Mouse (Mus musculus): ENCODE results near the gene Ralgapa2. TPM values are rescaled to one million over a fixed set of nuclear protein-coding genes. Genes with fewer than 3 reads are reported as not detected.

Gene Ralgapa2
- polyA plus RNA-seq, 1 experiment from 2014 or later = 10.6 TPM

DNA sequence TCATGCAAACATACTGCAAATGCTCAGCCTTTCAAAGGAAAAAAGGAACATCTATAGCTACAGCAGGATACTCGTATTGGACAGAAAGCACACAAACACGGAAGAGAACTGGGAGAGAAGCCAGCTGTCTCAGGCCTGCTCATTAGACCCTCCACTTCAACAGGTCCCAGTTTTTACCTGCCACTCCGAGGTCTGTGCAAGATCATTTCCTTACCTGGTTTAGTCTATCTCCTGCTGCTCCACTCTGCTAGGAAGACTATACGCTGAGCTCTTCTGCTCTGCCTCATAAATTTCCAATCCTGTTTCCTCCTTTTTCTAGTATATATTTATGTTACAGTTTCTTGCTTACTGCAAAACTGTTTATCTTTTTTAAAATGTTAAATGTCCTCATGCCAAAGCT is 70.4 kb downstream of the Ralgapa2 start:
- no peak for ATAC-seq (replicated peaks; ENCODE audit: insufficient number of reproducible peaks, low FRiP score, low TSS enrichment)
- Histone ChIP-seq H3K4me1 (ENCODE audit: control insufficient read depth, insufficient read depth, low read length) (no peaks in the 10 kb centered on the region), H3K27ac (ENCODE audit: low read depth, low read length) (no peak overlapping the region), H3K4me3 (ENCODE audit: low read depth, low read length) (no peak overlapping the region), H3K27me3 (ENCODE audit: control insufficient read depth, insufficient read depth, low read length) (no peaks in the 10 kb centered on the region), H3K36me3 (ENCODE audit: control insufficient read depth, insufficient read depth, low read length) (peaks cover 4% of the 10 kb centered on the region; the same call in 1 of the 2 replicates), H3K4me2 (no peak overlapping the region), H3K9ac (ENCODE audit: low read depth, low read length) (no peak overlapping the region), H3K9me3 (replicated peaks; ENCODE audit: control insufficient read depth, low read length) (no peaks in the 10 kb centered on the region)
- 80% methylated on average over 4 of the region's 4 CpGs for WGBS (ENCODE audit: insufficient replicate concordance)

DNA sequence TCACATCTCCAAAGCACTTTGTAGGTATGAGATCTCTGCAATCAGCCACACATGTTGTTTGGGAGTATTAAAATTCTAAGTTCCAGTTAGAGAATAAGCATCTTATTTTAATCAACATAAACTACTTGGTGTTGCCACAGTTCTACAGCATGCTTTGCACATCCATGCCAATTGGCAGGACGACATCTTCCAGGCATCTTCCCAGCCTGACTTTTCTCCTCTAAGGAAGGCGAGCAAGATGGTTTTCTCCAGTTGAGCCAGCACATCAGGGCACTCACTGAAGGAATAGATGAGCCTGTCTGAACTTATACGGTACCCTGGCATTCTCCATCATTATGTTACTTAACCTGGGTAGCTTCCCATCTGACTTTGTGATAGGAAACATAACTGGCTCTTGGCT is 83.4 kb downstream of the Ralgapa2 start:
- Histone ChIP-seq H3K9me3 (replicated peaks; ENCODE audit: control insufficient read depth, low read length) (no peaks in the 10 kb centered on the region), H3K4me2 (no peak overlapping the region), H3K27me3 (ENCODE audit: control insufficient read depth, insufficient read depth, low read length) (no peaks in the 10 kb centered on the region), H3K9ac (ENCODE audit: low read depth, low read length) (no peak overlapping the region), H3K27ac (ENCODE audit: low read depth, low read length) (no peak overlapping the region), H3K4me1 (ENCODE audit: control insufficient read depth, insufficient read depth, low read length) (no peaks in the 10 kb centered on the region), H3K36me3 (ENCODE audit: control insufficient read depth, insufficient read depth, low read length) (no peaks in the 10 kb centered on the region), H3K4me3 (ENCODE audit: low read depth, low read length) (no peak overlapping the region)
- 94% methylated on average over 3 of the region's 3 CpGs for WGBS (ENCODE audit: insufficient replicate concordance)
- no peak for ATAC-seq (replicated peaks; ENCODE audit: insufficient number of reproducible peaks, low FRiP score, low TSS enrichment)

DNA sequence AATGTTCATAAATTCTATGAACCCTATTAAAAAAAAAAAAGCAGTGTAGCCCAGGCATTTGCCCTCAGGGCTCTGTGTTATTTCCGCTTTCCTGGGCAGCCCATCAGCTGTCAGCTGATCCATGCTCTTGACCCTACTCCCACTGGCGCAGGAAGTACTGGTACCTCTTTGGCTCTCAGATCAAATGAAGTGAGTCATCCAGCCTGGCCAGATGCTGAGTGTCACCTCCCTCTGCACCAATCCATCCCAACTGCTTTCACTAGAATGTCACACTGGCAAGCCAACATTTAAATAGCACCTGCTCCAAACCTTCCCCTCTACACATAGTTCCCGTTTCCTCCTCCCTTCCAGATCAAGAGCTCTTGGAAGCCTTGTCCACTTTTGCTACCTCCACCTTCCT is 84.8 kb downstream of the Ralgapa2 start:
- no peak overlapping the region for H3K27ac ChIP-seq (ENCODE audit: low read depth, low read length)
- 80% methylated on average over 3 of the region's 3 CpGs for WGBS (ENCODE audit: insufficient replicate concordance)
- H3K9ac ChIP-seq (ENCODE audit: low read depth, low read length) = no peak overlapping the region
- no peaks in the 10 kb centered on the region for H3K9me3 ChIP-seq (replicated peaks; ENCODE audit: control insufficient read depth, low read length)
- H3K27me3 ChIP-seq (ENCODE audit: control insufficient read depth, insufficient read depth, low read length) = no peaks in the 10 kb centered on the region
- H3K4me2 ChIP-seq = no peak overlapping the region
- H3K36me3 ChIP-seq (ENCODE audit: control insufficient read depth, insufficient read depth, low read length) = no peaks in the 10 kb centered on the region
- no peaks in the 10 kb centered on the region for H3K4me1 ChIP-seq (ENCODE audit: control insufficient read depth, insufficient read depth, low read length)
- no peak for ATAC-seq (replicated peaks; ENCODE audit: insufficient number of reproducible peaks, low FRiP score, low TSS enrichment)
- no peak overlapping the region for H3K4me3 ChIP-seq (ENCODE audit: low read depth, low read length)

DNA sequence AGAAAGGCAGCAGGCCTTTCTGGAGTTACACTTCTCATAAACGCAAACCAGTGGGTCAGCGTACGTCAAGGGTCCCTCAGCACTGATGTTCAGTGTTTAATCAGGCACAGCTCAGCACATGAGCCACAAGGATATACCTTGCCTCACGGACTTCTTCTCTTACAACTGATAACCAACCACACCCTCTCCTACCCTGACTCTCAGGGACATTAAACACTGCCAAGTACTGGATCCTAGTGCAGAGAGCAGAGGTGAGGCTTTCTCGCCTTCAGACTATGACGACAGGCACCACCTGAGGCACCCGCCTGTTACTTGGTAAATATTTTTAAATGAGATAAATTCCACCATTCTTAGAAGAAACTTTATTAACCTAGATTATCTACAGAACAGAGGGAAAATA is 85.8 kb downstream of the Ralgapa2 start:
- no peaks in the 10 kb centered on the region for H3K27me3 ChIP-seq (ENCODE audit: control insufficient read depth, insufficient read depth, low read length)
- H3K27ac ChIP-seq (ENCODE audit: low read depth, low read length) = no peak overlapping the region
- H3K9ac ChIP-seq (ENCODE audit: low read depth, low read length) = no peak overlapping the region
- H3K4me2 ChIP-seq = no peak overlapping the region
- H3K36me3 ChIP-seq (ENCODE audit: control insufficient read depth, insufficient read depth, low read length) = no peaks in the 10 kb centered on the region
- no peaks in the 10 kb centered on the region for H3K4me1 ChIP-seq (ENCODE audit: control insufficient read depth, insufficient read depth, low read length)
- 78% methylated on average over 7 of the region's 7 CpGs for WGBS (ENCODE audit: insufficient replicate concordance)
- ATAC-seq (replicated peaks; ENCODE audit: insufficient number of reproducible peaks, low FRiP score, low TSS enrichment) = no peak
- H3K4me3 ChIP-seq (ENCODE audit: low read depth, low read length) = no peak overlapping the region
- H3K9me3 ChIP-seq (replicated peaks; ENCODE audit: control insufficient read depth, low read length) = no peaks in the 10 kb centered on the region

DNA sequence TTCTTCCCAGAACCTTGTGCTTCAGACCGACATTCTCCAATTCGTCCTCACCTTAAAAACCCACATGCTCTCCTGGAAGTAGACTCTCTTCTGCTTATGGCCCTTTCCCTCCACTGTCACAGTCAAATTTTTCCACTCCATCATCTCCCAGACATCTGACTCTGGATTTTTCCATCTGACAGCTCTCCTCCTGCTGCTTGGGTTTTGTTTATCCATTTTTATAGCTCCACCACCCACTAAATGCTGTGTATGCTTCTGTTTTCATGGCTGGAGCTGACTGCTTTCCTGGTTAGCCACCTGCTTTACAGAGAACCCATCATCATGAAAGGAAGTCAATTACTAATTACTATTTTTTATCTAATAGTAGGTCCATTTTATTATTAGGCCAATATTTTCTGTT is 86.9 kb downstream of the Ralgapa2 start:
- ATAC-seq (replicated peaks; ENCODE audit: insufficient number of reproducible peaks, low FRiP score, low TSS enrichment) = no peak
- Histone ChIP-seq H3K9me3 (replicated peaks; ENCODE audit: control insufficient read depth, low read length) (no peaks in the 10 kb centered on the region), H3K4me1 (ENCODE audit: control insufficient read depth, insufficient read depth, low read length) (no peaks in the 10 kb centered on the region), H3K4me3 (ENCODE audit: low read depth, low read length) (no peak overlapping the region), H3K9ac (ENCODE audit: low read depth, low read length) (no peak overlapping the region), H3K27ac (ENCODE audit: low read depth, low read length) (no peak overlapping the region), H3K36me3 (ENCODE audit: control insufficient read depth, insufficient read depth, low read length) (no peaks in the 10 kb centered on the region), H3K4me2 (no peak overlapping the region), H3K27me3 (ENCODE audit: control insufficient read depth, insufficient read depth, low read length) (no peaks in the 10 kb centered on the region)
- 80% methylated on average over 2 of the region's 2 CpGs for WGBS (ENCODE audit: insufficient replicate concordance)

DNA sequence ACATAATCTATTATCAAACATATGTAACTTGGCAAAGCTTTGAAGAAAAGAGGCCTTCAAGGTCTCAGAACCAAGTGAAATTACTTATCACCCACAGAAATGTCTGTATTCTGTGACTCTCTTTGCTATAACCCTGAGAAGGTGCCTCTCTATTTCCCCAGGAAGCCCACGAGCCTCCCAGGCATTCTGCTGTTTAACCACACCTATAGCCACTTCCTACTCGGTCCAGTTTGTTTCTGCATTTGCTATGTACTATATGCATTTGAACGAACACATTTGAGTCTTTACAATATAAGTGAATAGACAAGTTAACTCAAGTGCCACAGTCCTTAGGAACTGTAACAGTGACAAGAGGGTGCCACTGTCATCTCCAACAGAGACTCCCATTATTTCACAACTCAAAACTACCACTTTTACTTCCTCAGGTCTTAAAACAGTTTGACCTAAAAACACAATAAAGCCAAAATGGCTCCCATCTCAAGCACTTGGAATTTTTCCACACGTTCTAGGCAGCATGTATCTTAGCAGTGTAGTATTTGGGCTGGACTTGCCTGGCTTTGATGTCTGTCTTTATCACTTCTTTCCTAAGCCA is 88.3 kb downstream of the Ralgapa2 start:
- no peaks in the 10 kb centered on the region for H3K36me3 ChIP-seq (ENCODE audit: control insufficient read depth, insufficient read depth, low read length)
- H3K9ac ChIP-seq (ENCODE audit: low read depth, low read length) = no peak overlapping the region
- no peak overlapping the region for H3K27ac ChIP-seq (ENCODE audit: low read depth, low read length)
- no peak overlapping the region for H3K4me3 ChIP-seq (ENCODE audit: low read depth, low read length)
- no peaks in the 10 kb centered on the region for H3K9me3 ChIP-seq (replicated peaks; ENCODE audit: control insufficient read depth, low read length)
- no peak for ATAC-seq (replicated peaks; ENCODE audit: insufficient number of reproducible peaks, low FRiP score, low TSS enrichment)
- 73% methylated on average over 4 of the region's 4 CpGs for WGBS (ENCODE audit: insufficient replicate concordance)
- H3K27me3 ChIP-seq (ENCODE audit: control insufficient read depth, insufficient read depth, low read length) = no peaks in the 10 kb centered on the region
- no peaks in the 10 kb centered on the region for H3K4me1 ChIP-seq (ENCODE audit: control insufficient read depth, insufficient read depth, low read length)
- H3K4me2 ChIP-seq = no peak overlapping the region

DNA sequence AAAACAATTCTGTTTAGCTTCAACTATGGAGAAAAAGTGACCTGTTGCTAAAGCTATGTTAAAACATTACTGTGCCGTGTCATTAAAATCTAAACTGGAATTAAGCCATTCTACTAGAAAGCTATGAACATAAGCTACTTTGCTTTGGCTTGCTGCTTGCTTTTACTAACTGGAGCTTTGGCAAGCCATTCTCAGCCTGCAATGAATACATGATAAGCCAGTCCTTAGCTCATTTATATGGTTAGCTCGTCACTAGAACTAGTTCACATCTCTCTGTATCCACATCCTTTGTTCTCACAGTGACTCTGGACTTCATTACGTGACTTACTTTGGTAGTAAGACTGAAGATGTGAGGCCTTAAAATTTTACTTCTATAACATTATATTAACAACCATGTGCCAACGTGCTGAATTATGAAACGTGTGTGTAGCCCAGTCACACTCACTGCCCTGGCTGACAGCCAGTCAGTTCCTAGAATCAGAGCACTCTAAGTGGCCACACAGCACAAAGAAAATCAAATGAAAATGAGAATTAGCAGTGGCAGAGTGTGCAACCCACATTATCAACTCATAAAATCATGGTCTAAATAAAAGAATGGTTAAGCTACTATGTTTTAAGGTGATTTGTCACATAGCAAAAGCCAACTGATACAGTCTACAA is 89.0 kb downstream of the Ralgapa2 start:
- 89% methylated on average over 5 of the region's 5 CpGs for WGBS (ENCODE audit: insufficient replicate concordance)
- Histone ChIP-seq H3K4me3 (ENCODE audit: low read depth, low read length) (no peak overlapping the region), H3K4me2 (no peak overlapping the region), H3K9ac (ENCODE audit: low read depth, low read length) (no peak overlapping the region), H3K4me1 (ENCODE audit: control insufficient read depth, insufficient read depth, low read length) (no peaks in the 10 kb centered on the region), H3K27me3 (ENCODE audit: control insufficient read depth, insufficient read depth, low read length) (no peaks in the 10 kb centered on the region), H3K27ac (ENCODE audit: low read depth, low read length) (no peak overlapping the region), H3K9me3 (replicated peaks; ENCODE audit: control insufficient read depth, low read length) (no peaks in the 10 kb centered on the region), H3K36me3 (ENCODE audit: control insufficient read depth, insufficient read depth, low read length) (no peaks in the 10 kb centered on the region)
- ATAC-seq (replicated peaks; ENCODE audit: insufficient number of reproducible peaks, low FRiP score, low TSS enrichment) = no peak

DNA sequence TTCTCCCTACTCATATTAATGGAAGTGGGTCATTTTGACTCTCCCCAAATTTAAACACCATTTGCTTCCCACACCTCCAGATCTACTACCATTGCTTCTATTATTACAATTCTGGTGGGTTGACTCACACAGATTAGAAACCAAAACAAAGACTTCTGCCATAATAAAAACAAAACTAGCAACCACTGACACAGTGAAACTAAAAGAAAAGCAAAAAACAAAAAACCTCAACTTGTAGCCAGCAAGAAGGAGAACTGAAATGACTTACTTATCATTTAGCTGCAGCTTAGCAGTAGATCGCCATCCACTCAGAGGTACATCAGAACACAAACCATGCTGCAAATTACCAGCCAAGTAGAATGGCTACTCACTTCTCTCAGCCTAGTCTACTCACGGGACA is 95.9 kb downstream of the Ralgapa2 start:
- no peaks in the 10 kb centered on the region for H3K27me3 ChIP-seq (ENCODE audit: control insufficient read depth, insufficient read depth, low read length)
- no peak overlapping the region for H3K4me3 ChIP-seq (ENCODE audit: low read depth, low read length)
- 89% methylated on average over 2 of the region's 2 CpGs for WGBS (ENCODE audit: insufficient replicate concordance)
- no peak overlapping the region for H3K27ac ChIP-seq (ENCODE audit: low read depth, low read length)
- ATAC-seq (replicated peaks; ENCODE audit: insufficient number of reproducible peaks, low FRiP score, low TSS enrichment) = no peak
- peaks cover 10% of the 10 kb centered on the region for H3K4me1 ChIP-seq (ENCODE audit: control insufficient read depth, insufficient read depth, low read length)
- no peak overlapping the region for H3K9ac ChIP-seq (ENCODE audit: low read depth, low read length)
- no peaks in the 10 kb centered on the region for H3K36me3 ChIP-seq (ENCODE audit: control insufficient read depth, insufficient read depth, low read length)
- H3K4me2 ChIP-seq = no peak overlapping the region
- no peaks in the 10 kb centered on the region for H3K9me3 ChIP-seq (replicated peaks; ENCODE audit: control insufficient read depth, low read length)

Measured in heart, embryonic 11.5 days (tissue).